Mouse (Mus musculus) erythroblast, embryonic 14.5 days (primary cell): ENCODE data around the gene Ano6.

Experiments used
- GATA1 ChIP-seq: IDR thresholded peaks from 2 replicates; pipeline ENCODE4 v1.6.1; 2012; ENCODE audit warnings: low read length, inconsistent platforms, mixed read lengths
- TAL1 ChIP-seq: IDR thresholded peaks from 3 replicates; pipeline ENCODE4 v1.6.1; 2012; ENCODE audit warnings: low read length, inconsistent platforms, mixed read lengths

DNA sequence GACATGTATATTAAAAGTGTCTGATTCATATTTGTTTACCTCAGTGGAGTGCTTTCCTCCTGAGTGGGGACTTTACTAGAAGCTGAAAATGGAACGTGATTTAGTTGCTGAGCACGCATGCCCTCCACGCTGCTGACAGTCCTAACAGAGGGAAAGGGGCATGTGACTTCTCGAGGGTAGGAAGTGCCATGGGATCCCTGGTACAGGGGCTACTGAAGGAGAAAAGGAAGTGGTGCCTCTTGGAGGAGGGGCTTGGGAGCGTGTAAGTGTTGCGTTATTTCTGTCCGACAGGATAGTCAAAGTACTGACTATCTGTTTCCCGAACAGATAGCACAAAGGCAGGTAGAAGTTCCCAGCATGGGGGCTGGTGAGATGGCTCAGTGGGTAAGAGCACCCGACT is 31.5 kb downstream of the Ano6 start:
- TF ChIP-seq GATA1 (no peak), TAL1 (no peak)
